In genomic region chr1:59915843-59916610, GRCm38 (mm10) we compare ENCODE assay signal across 7 mouse cellular contexts. TPM values are rescaled to one million over a fixed set of nuclear protein-coding genes. Genes with fewer than 3 reads are reported as not detected.
DNase-seq lines count a peak whose midpoint lies in the region; ATAC-seq and TF ChIP-seq lines count a peak whose summit lies in the region.

No protein-coding gene starts in this region.

- no peak overlapping the region for H3K27ac ChIP-seq in hindbrain, embryonic 15.5 days (replicated peaks)
- H3K27ac ChIP-seq in hindbrain, embryonic 12.5 days: no peak overlapping the region
- H3K27ac ChIP-seq in left cerebral cortex, adult 2 months: no peak overlapping the region

- DNase-seq in G1E (ENCODE audit: low spot score): no peak
- DNase-seq in brain, adult 2 months (ENCODE audit: low read depth, low spot score): peak; percentile 60
- peak; percentile 59 for DNase-seq in lung, postnatal 25 days (ENCODE audit: low spot score)
- DNase-seq in left cerebral cortex, adult 2 months (ENCODE audit: extremely low spot score in 1 of 2, low spot score in 2 of 2): no peak
- DNase-seq in right cerebral cortex, postnatal 36 days (ENCODE audit: low spot score in 2 of 2): no peak

- no peaks in the 10 kb centered on the region for H3K9me3 ChIP-seq in hindbrain, embryonic 15.5 days
- H3K9me3 ChIP-seq in hindbrain, embryonic 12.5 days (replicated peaks): no peaks in the 10 kb centered on the region
- H3K9me3 ChIP-seq in G1E (replicated peaks): no peaks in the 10 kb centered on the region

- H3K36me3 ChIP-seq in hindbrain, embryonic 15.5 days: no peaks in the 10 kb centered on the region
- no peaks in the 10 kb centered on the region for H3K36me3 ChIP-seq in hindbrain, embryonic 12.5 days
- peaks cover 12% of the 10 kb centered on the region for H3K36me3 ChIP-seq in G1E (replicated peaks)

- H3K4me2 ChIP-seq in hindbrain, embryonic 15.5 days: peak overlapping the region; percentile 64
- H3K4me2 ChIP-seq in hindbrain, embryonic 12.5 days (replicated peaks): no peak overlapping the region

- no peak for TF ChIP-seq CTCF in G1E (IDR thresholded peaks at IDR 0.05; ENCODE audit: low read depth, low read length)
- no peak for TF ChIP-seq CTCF in left cerebral cortex, adult 2 months (IDR thresholded peaks at IDR 0.05)

- no peak for ATAC-seq in hindbrain, embryonic 15.5 days (ENCODE audit: low FRiP score, low read depth)
- no peak for ATAC-seq in hindbrain, embryonic 12.5 days (ENCODE audit: low FRiP score)
- no peak for ATAC-seq in G1E (ENCODE audit: extremely low read depth, insufficient number of reproducible peaks, low FRiP score, poor library complexity, severe bottlenecking)

- H3K4me1 ChIP-seq in hindbrain, embryonic 15.5 days (replicated peaks): peaks cover 35% of the 10 kb centered on the region
- H3K4me1 ChIP-seq in hindbrain, embryonic 12.5 days: peaks cover 23% of the 10 kb centered on the region
- H3K4me1 ChIP-seq in G1E (ENCODE audit: insufficient read depth, low read depth, low read length): peaks cover 63% of the 10 kb centered on the region

- H3K27me3 ChIP-seq in hindbrain, embryonic 15.5 days: no peaks in the 10 kb centered on the region
- no peaks in the 10 kb centered on the region for H3K27me3 ChIP-seq in hindbrain, embryonic 12.5 days
- H3K27me3 ChIP-seq in G1E (ENCODE audit: insufficient read depth, low read length): no peaks in the 10 kb centered on the region

- intact Hi-C loops in left cerebral cortex, adult 2 months (cut with DNase I): no loop called here

- no peak overlapping the region for H3K9ac ChIP-seq in hindbrain, embryonic 15.5 days
- H3K9ac ChIP-seq in hindbrain, embryonic 12.5 days: no peak overlapping the region

- H3K4me3 ChIP-seq in hindbrain, embryonic 15.5 days: no peak overlapping the region
- no peak overlapping the region for H3K4me3 ChIP-seq in hindbrain, embryonic 12.5 days
- peak overlapping the region; percentile 98; the same call in 1 of the 2 replicates for H3K4me3 ChIP-seq in G1E (ENCODE audit: low read depth, low read length)
- no peak overlapping the region for H3K4me3 ChIP-seq in left cerebral cortex, adult 2 months

- WGBS in hindbrain, embryonic 15.5 days: 64% methylated on average over 10 of the region's 10 CpGs
- 80% methylated on average over 10 of the region's 10 CpGs for WGBS in hindbrain, embryonic 12.5 days

RNA-seq across cellular contexts. Expression of gene Fam117b, which starts 3.2 kb away (rescaled TPM):
- polyA plus RNA-seq in hindbrain, embryonic 15.5 days (2015; fragmentation: Nextera tagmentation; extraction: Ambion mirVana): 37.2 and 38.3 TPM in 2 replicates
- 34.5 and 38.0 TPM in 2 replicates for polyA plus RNA-seq in hindbrain, embryonic 12.5 days (2016; fragmentation: Nextera tagmentation; extraction: Ambion mirVana)
- total RNA-seq in G1E (2014; fragmentation: Nextera tagmentation): 119 and 126 TPM in 2 replicates
- 73.9 and 84.8 TPM in 2 replicates for total RNA-seq in G1E (2017)
- polyA plus RNA-seq in G1E (2012): 62.7 and 71.4 TPM in 2 replicates
- 10 to 100 TPM; 52.0 to 56.5 TPM for total RNA-seq in left cerebral cortex, adult 2 months (2021)

Comparison
In these comparisons a context has a peak if more than half of its experiments do, and no peak if none do; other contexts are left out.
1. DNase-seq: peak in brain, adult 2 months (single experiment) and lung, postnatal 25 days (single experiment); none in G1E (single experiment), left cerebral cortex, adult 2 months (0 of 2) and right cerebral cortex, postnatal 36 days (0 of 2).